In genomic region chr10:86182183-86182805, GRCm38 (mm10) we compare ENCODE assay signal across 9 mouse cellular contexts.
DNase-seq lines count a peak whose midpoint lies in the region; ATAC-seq lines count a peak whose summit lies in the region.
"Had no signal": no experiment of that assay in that cellular context is flagged by ENCODE, and none has a peak within 500 bp of the region (broad histone marks: within the 10 kb centered on the region; RNA-seq: fewer than 3 reads in every experiment).

No protein-coding gene starts in this region.

- no peak overlapping the region for H3K9ac ChIP-seq in midbrain, embryonic 15.5 days
- H3K9ac ChIP-seq: heart, embryonic 15.5 days had no signal

- no peak overlapping the region for H3K4me2 ChIP-seq in midbrain, embryonic 15.5 days
- H3K4me2 ChIP-seq: heart, embryonic 15.5 days had no signal

- 49% methylated on average over 3 of the region's 3 CpGs for WGBS in limb, embryonic 10.5 days
- WGBS in midbrain, embryonic 15.5 days, result 45% methylated on average over 3 of the region's 3 CpGs

- no peaks in the 10 kb centered on the region for H3K36me3 ChIP-seq in limb, embryonic 10.5 days
- no peaks in the 10 kb centered on the region for H3K36me3 ChIP-seq in midbrain, embryonic 15.5 days (replicated peaks)
- H3K36me3 ChIP-seq: heart, embryonic 15.5 days had no signal

- no peaks in the 10 kb centered on the region for H3K9me3 ChIP-seq in limb, embryonic 10.5 days (replicated peaks)
- H3K9me3 ChIP-seq in midbrain, embryonic 15.5 days, result no peaks in the 10 kb centered on the region
- H3K9me3 ChIP-seq: heart, embryonic 15.5 days had no signal

- H3K27ac ChIP-seq in limb, embryonic 10.5 days, result peak overlapping the region; percentile 80; the same call in 1 of the 2 replicates
- no peak overlapping the region for H3K27ac ChIP-seq in midbrain, embryonic 15.5 days

- H3K27me3 ChIP-seq in limb, embryonic 10.5 days (ENCODE audit: low read depth, poor library complexity, severe bottlenecking), result no peaks in the 10 kb centered on the region
- no peaks in the 10 kb centered on the region for H3K27me3 ChIP-seq in midbrain, embryonic 15.5 days (replicated peaks)
- H3K27me3 ChIP-seq: heart, embryonic 15.5 days had no signal

- intact Hi-C loops in left cerebral cortex, postnatal 14 days (cut with DNase I), result loop anchor here (2.0 to 10.0 kb wide), 2 partner anchors 113 to 283 kb away; no protein-coding TSS in a partner anchor

- H3K4me1 ChIP-seq in limb, embryonic 10.5 days, result peaks cover 19% of the 10 kb centered on the region
- H3K4me1 ChIP-seq in midbrain, embryonic 15.5 days, result no peaks in the 10 kb centered on the region
- H3K4me1 ChIP-seq: heart, embryonic 15.5 days had no signal

- DNase-seq in left cerebral cortex, postnatal 14 days (ENCODE audit: low spot score in 2 of 2), result peak; percentile 41
- no peak for DNase-seq in left cerebral cortex, adult 11 months (ENCODE audit: low spot score)
- DNase-seq in WW6 (ENCODE audit: low read depth, low spot score), result peak; percentile 13
- peak; percentile 82 to 84 for DNase-seq in cerebellum, postnatal 10 days
- DNase-seq in gonadal fat pad, adult 2 months (ENCODE audit: low read depth), result peak; percentile 58
- peak; percentile 66 for DNase-seq in limb, embryonic 10.5 days (ENCODE audit: low spot score)
- peak; percentile 46 to 56 for DNase-seq in right cerebral cortex, postnatal 10 days (ENCODE audit: low spot score in 2 of 2)

- ATAC-seq in midbrain, embryonic 15.5 days (replicated peaks), result no peak

- no peak overlapping the region for H3K4me3 ChIP-seq in limb, embryonic 10.5 days
- H3K4me3 ChIP-seq in midbrain, embryonic 15.5 days, result no peak overlapping the region
- H3K4me3 ChIP-seq: heart, embryonic 15.5 days had no signal
